Mouse (Mus musculus) heart, adult 11 months (tissue): ENCODE results near the gene Exoc3l.
"Not testable (repeated sequence)": the region's sequence is repeated elsewhere in the genome, so short reads cannot be mapped to it uniquely, and the experiment has no call there.

ENCODE experiments used
- DNase-seq: peaks from one replicate; pipeline ENCODE4 v3.0.0; 2022

Exoc3l gene

GRCm38 (mm10) chr8:105291364-105291763 lies 4.5 kb downstream of the Exoc3l start:
- not testable (repeated sequence) for DNase-seq

- DNase-seq = peak; percentile 98
Observed at GRCm38 (mm10) chr8:105290554-105291314, 5.2 kb downstream of the Exoc3l start.

GRCm38 (mm10) chr8:105289805-105290460 lies 6.0 kb downstream of the Exoc3l start, which contains the start of gene 4931428F04Rik:
Gene 4931428F04Rik (minus strand): TSS chr8:105289864.
- peak; percentile 93 for DNase-seq

DNA sequence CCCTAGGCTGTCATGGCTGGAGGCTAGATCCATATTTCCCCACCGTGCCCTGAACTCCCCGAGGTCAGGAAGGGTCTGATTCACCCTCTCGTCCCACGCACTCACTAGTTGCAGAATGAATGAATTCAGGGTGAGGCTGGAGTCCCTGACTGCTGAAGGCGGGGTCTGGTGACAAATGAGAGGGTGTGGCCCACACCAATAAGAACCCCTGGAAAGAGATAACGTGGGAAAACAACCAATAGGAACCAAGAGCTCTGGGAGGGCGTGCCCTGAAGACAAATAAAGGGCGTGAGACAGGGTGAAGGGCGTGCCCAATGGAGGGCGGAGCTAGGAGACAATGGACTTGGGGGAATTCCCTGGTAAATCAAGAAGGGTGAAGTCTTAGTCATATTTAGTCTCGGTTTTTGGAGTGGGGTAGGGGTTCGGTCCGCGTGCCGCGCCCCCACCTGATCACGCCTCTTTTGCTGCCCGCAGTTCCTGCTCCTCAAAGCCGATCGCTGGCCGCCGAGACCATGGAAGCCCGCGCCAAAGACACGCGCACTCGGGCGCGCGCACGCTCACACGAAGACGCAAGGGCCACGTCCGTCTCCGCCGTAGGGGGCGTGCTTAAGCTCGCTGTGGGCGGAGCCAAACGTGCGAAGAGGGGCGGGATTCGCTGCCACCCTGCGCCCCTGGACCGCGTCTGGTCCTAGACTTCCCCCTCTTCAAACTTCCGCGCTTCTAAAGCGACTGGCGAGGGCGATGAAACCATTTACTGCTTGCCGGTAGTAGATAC lies 6.8 kb downstream of the Exoc3l start:
- peak; percentile 99 for DNase-seq

GRCm38 (mm10) chr8:105288231-105288630 lies 7.7 kb downstream of the Exoc3l start:
- DNase-seq = no peak

- no peak for DNase-seq
Observed at GRCm38 (mm10) chr8:105286907-105287306, 9.0 kb downstream of the Exoc3l start.

DNA sequence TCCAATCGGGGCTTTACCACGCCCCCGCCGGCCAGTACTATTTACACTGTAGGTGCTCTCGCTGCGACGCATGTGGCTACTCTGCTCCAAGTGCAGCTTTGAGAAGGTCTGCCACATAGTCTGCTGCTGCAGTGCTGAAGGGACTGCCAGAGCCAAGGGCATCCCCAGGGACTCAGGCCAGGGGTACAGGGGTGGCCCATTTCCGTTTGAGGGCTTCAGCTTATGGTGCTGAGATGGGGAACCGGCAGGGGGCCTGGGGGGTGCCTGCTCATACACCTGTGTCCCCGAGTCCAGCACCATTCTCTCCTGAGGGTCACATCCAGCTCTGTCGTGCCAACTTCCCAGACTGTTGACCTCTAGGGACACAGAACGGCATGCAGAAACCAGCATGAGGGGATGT lies 10.4 kb downstream of the Exoc3l start:
- DNase-seq = peak; percentile 92

DNA sequence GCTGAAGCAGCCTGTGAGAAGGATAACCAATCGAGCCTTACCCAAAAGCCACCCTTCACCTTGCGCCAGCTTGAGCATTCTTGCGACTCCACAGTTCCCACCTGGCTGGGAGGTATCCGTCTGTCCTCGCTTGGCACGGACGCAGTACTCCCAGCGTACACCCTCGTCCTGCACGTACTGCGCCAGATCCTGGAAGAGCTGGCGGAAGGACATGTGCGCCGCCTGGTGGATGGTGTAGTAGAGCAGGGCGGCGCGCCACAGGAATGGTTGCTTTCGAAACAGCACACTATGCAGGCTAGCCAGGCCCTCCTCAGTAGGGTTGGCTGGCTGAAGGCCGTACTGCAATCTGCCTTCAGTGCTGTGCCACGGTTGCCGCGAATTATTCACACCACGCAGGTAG lies 12.8 kb downstream of the Exoc3l start:
- DNase-seq = peak; percentile 94

- no peak for DNase-seq
Observed at GRCm38 (mm10) chr8:105282239-105282638, 13.7 kb downstream of the Exoc3l start.

DNA sequence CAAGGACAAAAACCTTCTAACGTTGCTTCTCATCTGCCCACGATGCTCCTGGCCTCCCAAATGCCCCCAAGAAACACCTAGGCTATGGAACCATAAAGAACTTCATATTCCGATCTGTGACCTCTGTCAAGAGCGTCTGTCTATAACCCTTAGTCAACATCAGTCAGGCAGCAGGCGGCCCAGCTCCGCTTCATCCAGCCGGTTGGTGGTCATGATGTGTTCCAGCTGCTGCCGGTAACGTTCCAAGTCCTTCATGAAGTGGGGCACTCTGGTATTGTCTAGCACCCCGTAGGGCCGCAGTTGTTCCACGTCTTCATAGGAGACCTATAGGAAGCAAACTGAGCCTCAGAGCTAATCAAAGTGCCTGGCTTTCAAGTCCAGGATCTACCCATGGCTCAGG lies 14.1 kb downstream of the Exoc3l start:
- no peak for DNase-seq

DNA sequence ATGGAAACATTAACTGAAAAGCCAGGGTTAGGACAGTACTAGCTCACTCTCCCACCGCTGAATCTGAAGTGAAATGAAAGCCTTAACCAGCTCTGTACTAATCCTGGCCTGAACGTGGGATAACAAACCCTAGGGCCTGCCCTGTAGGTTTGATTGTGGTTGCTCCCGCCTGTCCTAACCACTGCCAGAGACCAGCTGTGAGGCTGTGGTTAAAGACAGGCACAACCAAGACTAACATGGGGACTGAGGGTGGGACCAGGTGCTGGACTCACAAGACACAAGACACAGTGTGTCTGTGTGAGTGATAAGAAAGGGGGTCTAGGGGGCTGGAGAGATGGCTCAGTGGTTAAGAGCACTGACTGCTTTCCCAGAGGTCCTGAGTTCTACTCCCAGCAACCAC lies 15.3 kb downstream of the Exoc3l start:
- no peak for DNase-seq

GRCm38 (mm10) chr8:105278911-105279334 lies 17.0 kb downstream of the Exoc3l start:
- DNase-seq = peak; percentile 98

DNA sequence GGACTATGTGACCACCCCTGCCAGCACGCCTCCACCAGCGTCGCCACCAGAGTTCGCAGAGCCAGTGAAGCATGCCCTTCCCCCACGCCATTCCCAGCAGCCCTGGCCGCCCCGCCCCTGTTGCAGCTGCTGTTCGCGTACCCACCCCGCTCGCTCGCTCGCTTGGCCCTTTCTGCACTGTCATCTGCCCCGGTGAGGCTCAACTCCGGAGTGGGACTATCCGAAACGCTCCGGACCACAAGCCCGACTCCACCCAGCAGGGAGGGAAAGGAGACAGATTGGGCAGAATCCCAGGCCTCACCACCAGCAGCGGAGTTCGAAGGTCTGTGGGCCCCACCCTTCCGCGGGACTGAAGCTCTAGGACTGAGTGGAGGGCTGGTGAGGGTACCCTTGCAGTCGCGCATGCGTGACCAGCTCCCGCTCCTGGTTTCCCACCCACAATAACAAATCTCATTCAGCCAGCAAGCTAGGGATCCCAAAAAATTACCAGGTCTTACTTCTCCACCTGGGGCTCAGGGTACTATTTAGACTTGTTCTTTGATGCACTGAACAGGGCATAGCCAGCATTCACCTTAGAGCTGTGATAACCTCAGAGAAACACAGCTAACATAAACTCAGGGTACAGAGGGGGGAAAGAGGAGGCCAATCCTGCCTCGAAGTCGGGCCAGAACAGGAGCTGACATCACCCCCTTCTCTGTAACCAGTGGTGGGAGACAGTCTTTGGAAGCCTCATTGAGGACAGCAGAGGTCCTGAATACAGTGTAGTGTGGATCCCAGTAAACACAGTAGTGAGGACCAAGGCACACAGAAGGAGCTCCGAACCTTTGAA lies 19.4 kb downstream of the Exoc3l start:
- DNase-seq = peak; percentile 97

DNA sequence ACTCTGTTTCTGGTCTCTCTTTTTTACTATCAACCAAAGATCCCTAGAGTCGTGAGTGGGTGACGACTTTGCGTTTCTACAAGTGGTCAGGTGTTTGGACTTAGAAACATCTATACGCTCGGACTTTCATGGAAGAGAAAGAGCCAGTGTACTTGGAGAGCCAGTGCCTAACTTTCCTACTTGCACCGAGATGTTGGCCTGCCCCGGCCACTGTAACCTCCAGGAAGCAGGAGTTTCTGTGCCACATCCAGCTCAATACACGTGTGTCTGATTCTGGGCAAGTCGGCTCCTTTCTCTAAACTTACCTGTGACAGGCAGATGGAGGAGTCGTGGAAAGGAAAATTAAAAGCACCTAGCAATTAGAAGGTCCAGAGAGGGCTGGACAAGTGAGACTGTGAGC lies 20.1 kb downstream of the Exoc3l start, which contains the start of gene Nol3:
Nol3 (plus strand) TSS at position 301 of the 400 bp plus-strand sequence.
- DNase-seq = no peak

DNA sequence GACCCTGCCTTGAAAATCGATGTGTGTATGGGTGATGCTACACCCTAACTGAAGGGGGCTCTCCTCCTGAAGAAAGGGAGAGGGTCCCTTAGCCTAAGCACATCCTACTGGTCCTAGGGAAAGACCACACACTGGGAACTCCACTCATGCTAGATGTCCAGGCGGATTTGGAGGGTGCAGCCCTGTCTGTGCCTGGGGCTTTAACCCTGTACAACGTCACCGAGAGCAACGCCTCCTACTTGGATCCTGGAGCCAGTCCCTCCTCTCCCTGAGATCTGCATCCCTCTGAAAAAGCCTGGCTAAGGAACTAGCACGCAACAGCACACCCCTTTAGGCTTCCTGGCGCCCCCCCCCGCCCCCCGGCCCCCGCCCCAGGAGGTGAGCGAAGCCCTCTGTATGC lies 20.5 kb downstream of the Exoc3l start:
- DNase-seq = peak; percentile 92

DNA sequence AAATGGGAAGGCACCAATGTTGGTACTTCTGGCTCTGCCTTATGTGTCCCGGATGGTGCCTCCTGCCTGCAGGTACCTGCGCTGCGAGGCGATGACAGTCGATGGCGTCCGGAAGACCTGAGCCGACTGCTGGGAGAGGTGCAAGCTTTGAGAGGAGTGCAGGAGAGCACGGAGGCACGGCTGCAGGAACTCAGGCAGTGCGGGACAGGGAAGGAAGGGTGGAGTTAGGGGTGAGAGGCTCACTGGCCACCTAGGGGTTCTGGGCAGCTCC lies 25.1 kb downstream of the Exoc3l start:
- DNase-seq = no peak

- DNase-seq = peak; percentile 90
Observed at GRCm38 (mm10) chr8:105270101-105270915, 25.6 kb downstream of the Exoc3l start.

GRCm38 (mm10) chr8:105269461-105269947 lies 26.4 kb downstream of the Exoc3l start, which contains the start of gene Hsf4:
Gene Hsf4 (plus strand): TSS chr8:105269801.
- DNase-seq = peak; percentile 98

DNA sequence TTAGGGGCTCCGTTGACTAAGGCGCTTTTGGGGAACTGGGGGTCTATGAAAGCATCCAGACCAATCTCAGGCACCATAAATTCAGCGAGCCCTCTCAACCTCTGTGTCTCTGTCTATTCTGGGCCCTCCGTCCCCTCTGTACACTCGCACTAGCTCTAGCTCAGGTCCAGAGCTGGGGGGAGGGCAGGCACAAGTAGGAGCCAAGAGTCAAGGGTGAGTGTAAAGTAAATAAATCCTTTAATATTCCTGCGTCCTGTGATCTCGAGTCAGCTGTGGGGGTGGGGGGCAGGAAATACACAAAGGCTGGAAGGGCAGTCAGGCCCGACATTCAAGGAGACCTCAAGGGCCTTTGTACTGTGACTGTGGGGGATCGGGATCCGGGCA lies 26.8 kb downstream of the Exoc3l start:
- peak; percentile 89 for DNase-seq

GRCm38 (mm10) chr8:105268342-105269074 lies 27.4 kb downstream of the Exoc3l start:
- DNase-seq = peak; percentile 96

DNA sequence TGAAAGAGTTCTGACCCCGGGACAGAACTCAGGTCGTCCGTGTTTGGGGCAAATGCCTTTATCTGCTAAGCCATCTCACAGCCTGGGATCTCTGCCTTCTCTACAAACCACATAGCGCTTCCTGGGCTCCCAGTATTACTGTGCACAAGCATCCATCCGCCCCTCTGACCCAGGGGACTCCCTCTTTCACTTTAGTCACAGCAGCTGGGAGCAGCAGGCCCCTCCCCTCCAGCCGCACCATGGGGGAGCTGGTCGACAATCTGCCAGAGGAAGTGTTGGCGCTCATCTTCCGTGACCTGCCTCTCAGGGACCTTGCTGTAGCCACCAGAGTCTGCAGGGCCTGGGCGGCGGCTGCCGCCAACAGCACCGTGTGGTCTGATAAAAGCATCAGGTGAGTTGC lies 29.1 kb downstream of the Exoc3l start:
- DNase-seq = no peak
